Mouse (Mus musculus) stomach, embryonic 14.5 days (tissue): ENCODE measurements around the gene Gast. TPM values are rescaled to one million over a fixed set of nuclear protein-coding genes. Genes with fewer than 3 reads are reported as not detected.
"Not testable (repeated sequence)": the region's sequence is repeated elsewhere in the genome, so short reads cannot be mapped to it uniquely, and the experiment has no call there.

Experiments
- ATAC-seq: fragments of 200-750 bp; cut with Nextera tagmentation; 2 replicates; pipeline ENCODE4 v1.8.0; 2017; ENCODE audit warnings: low read depth, moderate TSS enrichment; ENCODE audit not compliant: insufficient number of reproducible peaks, insufficient read depth, low FRiP score
- H3K27ac ChIP-seq: fragments of 300-500 bp; sonication (generic); 2 replicates; pipeline ENCODE4 v1.5.1; 2014; ENCODE audit warnings: mild to moderate bottlenecking, low read length, moderate library complexity, mixed read lengths
- H3K27me3 ChIP-seq: fragments of 300-500 bp; sonication (generic); 2 replicates; pipeline ENCODE4 v1.6.1; 2014; ENCODE audit warnings: low read length, control low read depth, mixed read lengths; ENCODE audit not compliant: control insufficient read depth, insufficient read depth
- H3K36me3 ChIP-seq: fragments of 300-500 bp; sonication (generic); 2 replicates; pipeline ENCODE4 v1.6.1; 2014; ENCODE audit warnings: mild to moderate bottlenecking, control low read depth, low read length, moderate library complexity, mixed read lengths; ENCODE audit not compliant: control insufficient read depth, insufficient read depth
- H3K4me1 ChIP-seq: fragments of 300-500 bp; sonication (generic); 2 replicates; pipeline ENCODE4 v1.6.1; 2014; ENCODE audit warnings: low read length, control low read depth, mixed read lengths; ENCODE audit not compliant: control insufficient read depth, insufficient read depth
- H3K4me2 ChIP-seq: fragments of 300-500 bp; sonication (generic); replicated peaks from 2 replicates; pipeline ENCODE4 v1.6.1; 2014; ENCODE audit warnings: low read depth, low read length, control low read depth
- H3K4me3 ChIP-seq: fragments of 300-500 bp; sonication (generic); 2 replicates; pipeline ENCODE4 v1.5.1; 2014; ENCODE audit warnings: low read depth, low read length, control low read depth
- H3K9ac ChIP-seq: fragments of 300-500 bp; sonication (generic); replicated peaks from 2 replicates; pipeline ENCODE4 v1.6.1; 2014; ENCODE audit warnings: low read depth, mild to moderate bottlenecking, control low read depth, low read length, moderate library complexity, mixed read lengths
- H3K9me3 ChIP-seq: fragments of 300-500 bp; sonication (generic); 2 replicates; pipeline ENCODE4 v1.6.1; 2016; ENCODE audit warnings: low read depth, low read length, control low read depth; ENCODE audit not compliant: control insufficient read depth
- WGBS: fragments of 180-500 bp; shearing (Covaris S2); extraction: QIAGEN DNeasy Blood & Tissue Kit; methylation state at CpG from one replicate; pipeline ENCODE4 v1.1.7; 2014; 5-methylcytosine and 5-hydroxymethylcytosine counted together
- polyA plus RNA-seq: library from polyadenylated mRNA; unstranded; fragments of >200 nt; fragmentation: Nextera tagmentation; extraction: Ambion mirVana; gene quantifications from 2 replicates; pipeline ENCODE4 v1.2.1, GENCODE M21; 2014

Gene Gast
- polyA plus RNA-seq, 1 experiment from 2014 or later = 6.9 TPM

DNA sequence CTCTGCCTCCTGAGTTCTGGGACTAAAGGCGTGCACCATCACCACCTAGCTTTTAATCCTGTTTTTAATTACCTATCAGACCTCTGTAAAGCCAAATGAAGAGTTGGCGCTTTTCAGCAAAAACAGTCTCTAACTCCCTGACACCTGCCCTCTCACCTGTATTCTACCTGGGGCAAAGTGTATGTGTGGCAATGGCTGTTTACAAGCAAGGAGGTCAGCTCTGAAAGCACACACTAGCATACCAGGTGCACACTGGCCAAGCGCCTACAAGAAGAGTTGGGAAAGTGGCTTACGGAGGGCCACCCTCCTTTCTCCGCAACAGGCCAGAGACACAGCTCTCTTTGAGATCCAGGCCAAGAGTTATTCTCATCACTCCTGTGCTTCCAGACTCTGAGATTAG is 18.8 kb upstream of the Gast start:
- no peak overlapping the region for H3K4me2 ChIP-seq
- H3K9me3 ChIP-seq = no peaks in the 10 kb centered on the region
- no peaks in the 10 kb centered on the region for H3K4me1 ChIP-seq
- 91% methylated on average over 5 of the region's 5 CpGs for WGBS
- no peaks in the 10 kb centered on the region for H3K36me3 ChIP-seq
- no peak for ATAC-seq
- H3K4me3 ChIP-seq = no peak overlapping the region
- no peak overlapping the region for H3K27ac ChIP-seq
- no peak overlapping the region for H3K9ac ChIP-seq
- no peaks in the 10 kb centered on the region for H3K27me3 ChIP-seq

DNA sequence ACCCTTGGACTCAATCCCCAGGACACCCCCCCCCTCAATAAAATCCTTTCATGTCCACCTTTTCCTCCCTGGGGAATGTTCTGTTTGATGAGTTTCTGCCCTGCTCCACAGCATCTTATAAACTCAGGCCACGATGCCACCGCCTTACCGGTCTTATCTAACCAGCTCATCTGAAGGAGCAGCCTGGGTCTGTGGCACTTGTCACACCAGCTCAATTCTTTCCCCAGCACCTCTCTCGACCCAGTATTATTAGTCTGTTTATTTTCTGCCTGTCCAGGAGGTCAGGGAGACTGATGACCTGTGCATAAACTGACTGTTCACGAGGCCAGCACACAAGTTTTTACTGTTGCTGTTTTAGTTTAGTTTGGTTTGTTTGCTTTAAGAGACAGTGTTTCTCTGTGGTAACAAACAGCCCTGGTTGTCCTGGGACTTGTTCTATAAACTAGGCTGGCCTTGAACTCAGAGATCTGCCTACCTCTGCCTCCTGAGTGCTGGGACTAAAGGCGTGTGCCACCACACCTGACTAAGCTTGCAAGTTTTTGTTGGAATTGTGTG is 16.3 kb upstream of the Gast start:
- WGBS = 38% methylated on average over 6 of the region's 6 CpGs
- Histone ChIP-seq H3K27ac (no peak overlapping the region), H3K27me3 (no peaks in the 10 kb centered on the region), H3K36me3 (peaks cover 19% of the 10 kb centered on the region), H3K4me3 (no peak overlapping the region), H3K9me3 (no peaks in the 10 kb centered on the region), H3K9ac (no peak overlapping the region), H3K4me1 (no peaks in the 10 kb centered on the region), H3K4me2 (no peak overlapping the region)
- no peak for ATAC-seq

DNA sequence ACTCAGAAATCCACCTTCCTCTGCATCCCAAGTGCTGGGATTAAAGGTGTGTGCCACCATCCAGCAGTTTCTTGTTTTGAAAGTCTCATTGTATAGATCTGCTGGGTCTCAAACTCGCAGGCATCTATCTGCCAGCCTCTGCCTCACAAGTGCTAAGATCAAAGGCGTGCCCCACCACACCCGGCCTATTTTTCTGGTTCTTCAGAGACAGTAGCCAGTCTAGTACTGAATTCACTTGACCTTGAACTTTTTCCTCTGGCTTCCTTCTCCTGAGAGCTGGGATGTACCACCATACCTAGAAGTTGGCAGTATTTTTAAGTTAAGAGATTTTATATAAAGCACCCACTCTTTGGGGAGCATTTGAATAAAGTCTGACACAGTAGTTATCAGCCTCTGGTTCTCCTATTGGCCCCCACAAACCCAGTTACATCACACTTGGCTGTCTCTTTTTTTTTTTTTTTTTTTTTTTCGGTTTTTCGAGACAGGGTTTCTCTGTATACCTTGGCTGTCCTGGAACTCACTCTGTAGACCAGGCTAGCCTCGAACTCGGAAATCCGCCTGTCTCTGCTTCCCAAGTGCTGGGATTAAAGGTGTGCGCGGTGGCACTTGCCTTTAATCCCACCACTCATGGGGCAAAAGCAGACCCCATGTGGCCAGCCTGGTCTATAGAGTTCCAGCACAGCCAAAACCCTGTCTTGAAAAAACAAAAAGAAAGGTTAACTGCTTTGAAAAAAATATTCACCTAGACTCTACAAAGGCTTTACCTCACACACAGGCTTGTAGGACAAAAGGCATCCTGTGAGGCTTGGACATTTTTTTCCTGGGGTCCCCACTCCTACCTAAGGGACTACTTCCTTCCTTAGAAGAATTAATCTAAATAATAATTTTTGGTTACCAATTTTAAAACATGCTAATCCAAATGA is 15.4 kb upstream of the Gast start:
- Histone ChIP-seq H3K27ac (no peak overlapping the region), H3K4me2 (peak overlapping the region; percentile 32), H3K9ac (no peak overlapping the region), H3K4me3 (peak overlapping the region; percentile 10), H3K27me3 (no peaks in the 10 kb centered on the region), H3K9me3 (no peaks in the 10 kb centered on the region), H3K4me1 (no peaks in the 10 kb centered on the region), H3K36me3 (peaks cover 19% of the 10 kb centered on the region)
- 82% methylated on average over 10 of the region's 10 CpGs for WGBS
- ATAC-seq = no peak

DNA sequence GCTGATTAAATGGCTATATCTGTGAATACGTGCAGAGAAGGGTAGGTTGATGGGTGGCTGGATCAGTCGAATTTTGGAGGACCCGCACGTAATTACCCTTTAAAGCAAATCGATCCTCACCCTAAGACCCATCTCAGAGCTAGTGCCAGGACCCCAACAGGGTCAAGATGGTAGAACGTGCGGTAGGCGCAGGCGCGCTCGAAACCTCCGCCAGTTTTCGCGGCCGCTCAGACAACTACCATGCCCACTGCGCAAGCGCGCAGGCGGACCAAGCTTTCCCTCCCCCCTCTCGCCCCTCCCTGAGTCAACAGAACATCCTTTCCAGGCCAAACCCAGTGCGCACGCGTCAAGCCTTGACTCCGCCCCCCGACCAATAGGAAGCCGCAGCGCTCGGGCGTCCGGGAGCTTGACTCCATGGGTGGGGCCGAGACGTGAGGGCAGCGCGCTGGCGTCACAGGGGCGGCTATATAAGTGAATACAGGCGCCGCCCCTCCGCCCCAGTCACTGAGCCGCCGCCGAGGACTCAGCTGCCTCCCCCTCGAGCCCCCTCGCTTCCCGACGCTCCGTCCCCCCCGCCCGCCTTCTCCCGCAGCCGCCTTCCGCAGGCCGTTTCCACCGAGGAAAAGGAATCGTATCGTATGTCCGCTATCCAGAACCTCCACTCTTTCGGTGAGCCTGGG is 14.6 kb upstream of the Gast start, which contains the start of gene Eif1:
Eif1 (plus strand) TSS at position 394 of the 680 bp plus-strand sequence.
- peaks cover 19% of the 10 kb centered on the region for H3K36me3 ChIP-seq
- WGBS = under 1% methylated on average over 58 of the region's 58 CpGs
- no peaks in the 10 kb centered on the region for H3K4me1 ChIP-seq
- H3K9me3 ChIP-seq = no peaks in the 10 kb centered on the region
- H3K4me3 ChIP-seq = peak within 1 kb of the TSS; percentile 54
- H3K27me3 ChIP-seq = no peaks in the 10 kb centered on the region
- ATAC-seq = peak; percentile 89
- peak within 1 kb of the TSS; percentile 80 for H3K4me2 ChIP-seq
- peak within 1 kb of the TSS; percentile 91 for H3K9ac ChIP-seq
- peak within 1 kb of the TSS; percentile 95 for H3K27ac ChIP-seq

DNA sequence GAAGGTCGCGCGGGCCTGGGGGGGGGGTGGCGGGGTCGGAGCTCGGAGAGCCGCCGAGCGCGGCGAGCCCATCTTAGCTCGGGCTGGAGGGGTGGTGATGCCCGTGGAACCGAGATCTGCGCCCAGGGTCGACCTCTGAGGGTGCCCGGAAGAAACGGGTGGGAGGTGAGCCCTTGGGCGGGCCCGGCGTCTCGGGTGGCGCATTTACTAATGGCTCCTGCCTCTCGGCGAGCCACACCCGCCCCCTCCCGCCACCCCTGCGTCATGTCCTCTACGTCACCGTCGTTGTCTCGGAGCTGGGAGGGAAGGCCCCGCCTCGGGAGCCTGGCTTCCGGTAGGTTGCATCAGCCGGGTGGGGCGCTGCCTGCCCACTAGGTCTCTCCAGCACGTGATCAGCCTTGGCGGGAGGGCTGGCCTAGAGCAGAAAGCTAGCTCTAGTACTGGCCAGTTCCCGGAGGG is 14.0 kb upstream of the Gast start:
- H3K27me3 ChIP-seq = no peaks in the 10 kb centered on the region
- H3K36me3 ChIP-seq = peaks cover 19% of the 10 kb centered on the region
- 0% methylated on average over 40 of the region's 40 CpGs for WGBS
- peak overlapping the region; percentile 95 for H3K27ac ChIP-seq
- H3K9ac ChIP-seq = peak overlapping the region; percentile 91
- no peaks in the 10 kb centered on the region for H3K9me3 ChIP-seq
- ATAC-seq = peak; percentile 85
- no peaks in the 10 kb centered on the region for H3K4me1 ChIP-seq
- H3K4me3 ChIP-seq = peak overlapping the region; percentile 54
- peak overlapping the region; percentile 80 for H3K4me2 ChIP-seq

DNA sequence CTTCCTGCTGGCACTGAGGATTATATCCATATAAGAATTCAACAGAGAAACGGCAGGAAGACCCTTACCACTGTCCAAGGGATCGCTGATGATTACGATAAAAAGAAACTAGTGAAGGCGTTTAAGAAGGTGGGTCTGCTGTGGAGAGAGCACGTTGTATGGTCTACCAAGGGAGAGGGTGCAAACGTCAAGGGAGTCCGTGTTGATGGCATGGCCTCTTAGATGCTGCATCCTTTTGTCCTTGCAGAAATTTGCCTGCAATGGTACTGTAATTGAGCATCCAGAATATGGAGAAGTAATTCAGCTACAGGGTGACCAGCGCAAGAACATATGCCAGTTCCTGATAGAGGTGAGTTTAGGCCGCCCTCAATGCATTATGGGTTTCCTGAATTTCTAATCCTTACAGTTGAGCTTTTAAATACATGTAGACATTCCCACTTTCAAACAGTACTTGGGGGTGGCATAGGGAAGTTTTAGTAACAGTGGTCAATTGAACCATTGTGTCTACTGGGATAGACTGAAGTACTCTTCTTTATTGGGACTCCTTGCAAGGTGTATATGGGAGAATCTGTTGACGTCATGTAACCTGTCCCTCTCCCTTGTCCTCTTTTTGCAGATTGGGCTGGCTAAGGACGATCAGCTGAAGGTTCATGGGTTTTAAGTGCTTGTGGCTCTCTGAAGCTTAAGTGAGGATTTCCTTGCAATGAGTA is 13.4 kb upstream of the Gast start:
- Histone ChIP-seq H3K4me3 (peak overlapping the region; percentile 54), H3K36me3 (peaks cover 19% of the 10 kb centered on the region), H3K9ac (peak overlapping the region; percentile 40), H3K27ac (peak overlapping the region; percentile 95), H3K4me2 (peak overlapping the region; percentile 80)
- H3K9me3 ChIP-seq, H3K27me3 ChIP-seq, ATAC-seq, H3K4me1 ChIP-seq: not testable (repeated sequence)
- 18% methylated on average over 11 of the region's 11 CpGs for WGBS

DNA sequence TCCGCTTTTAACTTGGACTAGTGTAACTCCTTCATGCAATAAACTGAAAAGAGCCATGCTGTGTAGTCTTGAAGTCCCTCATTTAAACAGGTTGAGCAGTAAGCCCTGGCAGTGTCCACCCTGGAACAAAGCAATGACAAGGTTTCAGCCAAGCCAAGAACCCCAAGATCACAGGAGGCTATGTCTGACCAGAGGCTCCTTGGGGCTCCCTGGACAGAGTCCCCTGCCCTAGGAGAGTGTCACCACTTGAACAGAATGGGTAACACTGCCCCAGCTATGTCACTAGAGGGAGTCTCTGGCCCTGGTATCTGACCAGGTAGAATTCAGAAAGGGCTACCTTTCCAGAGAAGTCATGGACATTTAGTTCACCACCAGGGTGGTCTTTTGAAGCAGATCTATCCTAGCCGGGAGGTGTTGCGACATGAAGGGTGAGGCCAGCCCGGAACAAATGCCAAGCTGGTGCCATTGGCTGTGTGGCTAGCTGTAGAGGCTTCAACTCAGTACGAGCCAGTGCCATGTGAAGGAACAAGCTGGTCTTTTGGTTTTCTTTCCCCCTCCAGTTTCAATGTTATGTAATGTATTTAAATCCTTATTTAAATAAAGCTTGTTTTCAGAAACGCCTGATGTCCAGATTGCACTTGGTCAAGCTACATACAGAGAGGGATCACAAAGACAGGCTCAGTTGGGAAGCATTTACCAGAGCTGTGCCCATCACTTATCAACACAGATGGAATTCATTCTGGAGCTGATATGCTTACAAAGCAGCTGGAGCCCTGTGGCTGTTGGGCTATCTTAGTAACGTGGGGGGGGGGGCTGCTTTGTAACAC is 12.5 kb upstream of the Gast start:
- H3K9ac ChIP-seq, H3K4me3 ChIP-seq, H3K27me3 ChIP-seq, H3K9me3 ChIP-seq, H3K4me1 ChIP-seq, H3K4me2 ChIP-seq, ATAC-seq, H3K27ac ChIP-seq: not testable (repeated sequence)
- H3K36me3 ChIP-seq = peaks cover 19% of the 10 kb centered on the region
- WGBS = 83% methylated on average over 7 of the region's 7 CpGs
